30 mouse cellular contexts compared by ENCODE assay signal in the genomic region with DNA sequence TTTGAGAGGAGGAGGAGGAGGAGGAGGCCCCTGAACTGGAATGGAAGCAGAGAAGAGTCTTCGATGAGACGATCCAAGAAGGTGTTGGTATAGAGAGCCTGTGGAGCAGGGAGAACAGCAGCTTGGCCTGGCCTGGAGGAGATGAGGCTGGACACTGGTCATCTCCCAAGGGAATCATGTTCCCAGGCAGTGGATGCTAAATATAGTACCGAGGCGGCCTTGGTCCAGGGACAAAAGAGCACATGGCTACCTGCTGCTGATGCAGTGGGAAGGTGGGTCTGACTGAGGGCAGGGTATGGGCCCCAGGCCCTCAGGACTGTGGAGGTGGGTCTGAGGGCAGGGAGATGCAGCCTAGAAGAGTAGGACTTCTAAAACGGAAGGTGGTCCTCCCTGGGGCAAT. TPM values are rescaled to one million over a fixed set of nuclear protein-coding genes. Genes with fewer than 3 reads are reported as not detected.
DNase-seq lines count a peak whose midpoint lies in the region; TF ChIP-seq lines count a peak whose summit lies in the region.
"Had no signal": no experiment of that assay in that cellular context is flagged by ENCODE, and none has a peak within 500 bp of the region (broad histone marks: within the 10 kb centered on the region; RNA-seq: fewer than 3 reads in every experiment).

No protein-coding gene starts in this region.

- peak; percentile 79 for DNase-seq in gastrocnemius, adult 2 months
- no peak for DNase-seq in gastrocnemius, postnatal 4 days (ENCODE audit: low spot score in 2 of 2)
- peak; percentile 44 for DNase-seq in heart, adult 8-10 months (ENCODE audit: low spot score)
- DNase-seq in heart, postnatal 25 days (ENCODE audit: low spot score), result no peak
- DNase-seq in heart, adult 9 months (ENCODE audit: low spot score in 2 of 2), result peak; percentile 39 to 54
- DNase-seq in heart, postnatal 36 days, result peak; percentile 29 to 50
- DNase-seq in urinary bladder, postnatal 4 days (ENCODE audit: low spot score in 2 of 2), result no peak
- DNase-seq in left cerebral cortex, adult 18-20 months (ENCODE audit: low spot score in 2 of 2), result no peak
- DNase-seq: adrenal gland, postnatal 25 days; cerebellum, adult 8-10 months; cerebellum, postnatal 25 days; kidney, adult 11 months; kidney, postnatal 14 days; lung, embryonic 14.5 days; right cerebral cortex, postnatal 4 days; thymus, postnatal 14 days had no signal

- peak overlapping the region; percentile 60 for H3K4me3 ChIP-seq in gastrocnemius, adult 2 months
- H3K4me3 ChIP-seq: forebrain, embryonic 13.5 days; heart, embryonic 13.5 days; hindbrain, embryonic 10.5 days; hindbrain, embryonic 15.5 days; left cerebral cortex, adult 2 months; limb, embryonic 12.5 days; liver, embryonic 15.5 days; myocyte; neural tube, embryonic 12.5 days had no signal

- intact Hi-C loops in gastrocnemius, adult 2 months (cut with DNase I), result no loop called here
- intact Hi-C loops in heart, postnatal 25 days (cut with DNase I), result no loop called here
- intact Hi-C loops in heart, postnatal 36 days (cut with DNase I), result no loop called here

- no peak for TF ChIP-seq CTCF in gastrocnemius, adult 2 months (IDR thresholded peaks at IDR 0.05)

- H3K27ac ChIP-seq in gastrocnemius, adult 2 months, result peak overlapping the region; percentile 95
- H3K27ac ChIP-seq: forebrain, embryonic 13.5 days; heart, embryonic 13.5 days; hindbrain, embryonic 15.5 days; left cerebral cortex, adult 2 months; limb, embryonic 12.5 days; liver, embryonic 15.5 days; neural tube, embryonic 12.5 days had no signal

RNA-seq across cellular contexts. Expression of a gene that starts 3.4 kb away (rescaled TPM):
- 1 to 10 TPM; 1.4 to 2.3 TPM for total RNA-seq in gastrocnemius, adult 2 months (2021)
- 1 to 10 TPM; 1.4 to 1.5 TPM for total RNA-seq in gastrocnemius, postnatal 4 days (2021)
- 1 to 10 TPM; 3.6 to 4.4 (median 4.1) TPM for total RNA-seq in heart, adult 8-10 months (2022)
- 1 to 10 TPM; 4.8 to 4.9 TPM for total RNA-seq in heart, postnatal 25 days (2021)
- 1 to 10 TPM; 4.3 to 6.4 TPM for total RNA-seq in heart, postnatal 36 days (2021)
- 1 to 10 TPM in 1 of 2 experiments, under 1 TPM in 1; 0.44 to 1.1 TPM for total RNA-seq in left cerebral cortex, adult 18-20 months (2021)
- total RNA-seq: megakaryocyte, adult 5-6 weeks; MEL had no signal

RNA-seq across cellular contexts. Expression of a gene that starts 6.2 kb away (rescaled TPM):
- total RNA-seq in gastrocnemius, adult 2 months (2021), result 1 to 10 TPM; 1.1 to 2.4 TPM
- total RNA-seq in gastrocnemius, postnatal 4 days (2021), result 1 to 10 TPM; 2.2 TPM
- 1 to 10 TPM; 3.0 to 4.4 (median 4.3) TPM for total RNA-seq in heart, adult 8-10 months (2022)
- total RNA-seq in heart, postnatal 25 days (2021), result 1 to 10 TPM; 3.3 to 3.4 TPM
- total RNA-seq in heart, postnatal 36 days (2021), result 1 to 10 TPM; 4.2 to 4.7 TPM
- 1 to 10 TPM in 1 of 2 experiments, under 1 TPM in 1; 0.61 to 1.5 TPM for total RNA-seq in left cerebral cortex, adult 18-20 months (2021)
- total RNA-seq: megakaryocyte, adult 5-6 weeks; MEL had no signal

RNA-seq across cellular contexts. Expression of a gene that starts 23.1 kb away (rescaled TPM):
- not detected for total RNA-seq in gastrocnemius, adult 2 months (2021)
- not detected for total RNA-seq in gastrocnemius, postnatal 4 days (2021)
- total RNA-seq in heart, adult 8-10 months (2022), result not detected
- not detected for total RNA-seq in heart, postnatal 25 days (2021)
- not detected for total RNA-seq in heart, postnatal 36 days (2021)
- total RNA-seq in left cerebral cortex, adult 18-20 months (2021), result under 1 TPM in 1 of 2 experiments, not detected in 1; 0.12 TPM
- total RNA-seq: adrenal gland, postnatal 25 days; layer of hippocampus, postnatal 10 days; left cerebral cortex, adult 2 months; left cerebral cortex, postnatal 25 days; liver, adult 2 months; megakaryocyte, adult 5-6 weeks; MEL had no signal

RNA-seq across cellular contexts. Expression of a gene that starts 32.6 kb away (rescaled TPM):
- not detected for total RNA-seq in gastrocnemius, adult 2 months (2021)
- not detected for total RNA-seq in gastrocnemius, postnatal 4 days (2021)
- total RNA-seq in heart, adult 8-10 months (2022), result not detected
- total RNA-seq in heart, postnatal 25 days (2021), result not detected
- total RNA-seq in heart, postnatal 36 days (2021), result not detected
- not detected for total RNA-seq in left cerebral cortex, adult 18-20 months (2021)
- total RNA-seq: adrenal gland, postnatal 25 days; layer of hippocampus, postnatal 10 days; left cerebral cortex, adult 2 months; left cerebral cortex, postnatal 25 days; liver, adult 2 months; megakaryocyte, adult 5-6 weeks; MEL had no signal

RNA-seq across cellular contexts. Expression of a gene that starts 37.6 kb away (rescaled TPM):
- not detected for total RNA-seq in gastrocnemius, adult 2 months (2021)
- total RNA-seq in gastrocnemius, postnatal 4 days (2021), result not detected
- total RNA-seq in heart, adult 8-10 months (2022), result not detected
- not detected for total RNA-seq in heart, postnatal 25 days (2021)
- not detected for total RNA-seq in heart, postnatal 36 days (2021)
- total RNA-seq in left cerebral cortex, adult 18-20 months (2021), result not detected
- total RNA-seq: adrenal gland, postnatal 25 days; layer of hippocampus, postnatal 10 days; left cerebral cortex, adult 2 months; left cerebral cortex, postnatal 25 days; liver, adult 2 months; megakaryocyte, adult 5-6 weeks; MEL had no signal

Comparison
In these comparisons a context has a peak if more than half of its experiments do, and no peak if none do; other contexts are left out.
1. DNase-seq: peak in gastrocnemius, adult 2 months (single experiment), heart, adult 8-10 months (single experiment), heart, adult 9 months (2 of 2) and heart, postnatal 36 days (2 of 2); none in gastrocnemius, postnatal 4 days (0 of 2), heart, postnatal 25 days (single experiment), urinary bladder, postnatal 4 days (0 of 2) and left cerebral cortex, adult 18-20 months (0 of 2).